Mouse (Mus musculus) hindbrain, embryonic 14.5 days (tissue): ENCODE results near the gene Atp2b4. TPM values are rescaled to one million over a fixed set of nuclear protein-coding genes. Genes with fewer than 3 reads are reported as not detected.

ENCODE experiments used
- ATAC-seq: fragments of 200-750 bp; cut with Nextera tagmentation; 2 replicates; pipeline ENCODE4 v1.8.0; 2017; ENCODE audit warnings: moderate number of reproducible peaks, mild to moderate bottlenecking, moderate TSS enrichment, moderate library complexity; ENCODE audit not compliant: low FRiP score
- DNase-seq: peaks from one replicate; pipeline ENCODE4 v3.0.0-alpha.2; 2015; ENCODE audit warnings: low spot score
- H3K27ac ChIP-seq: fragments of 300-500 bp; sonication (generic); 2 replicates; pipeline ENCODE4 v1.5.1; 2014; ENCODE audit warnings: mild to moderate bottlenecking, moderate library complexity
- H3K27me3 ChIP-seq: fragments of 300-500 bp; sonication (generic); 2 replicates; pipeline ENCODE4 v1.6.1; 2014; ENCODE audit warnings: mild to moderate bottlenecking, low read length, mixed read lengths; ENCODE audit not compliant: control insufficient read depth, insufficient read depth
- H3K36me3 ChIP-seq: fragments of 300-500 bp; sonication (generic); replicated peaks from 2 replicates; pipeline ENCODE4 v1.6.1; 2014; ENCODE audit not compliant: control insufficient read depth, insufficient read depth
- H3K4me1 ChIP-seq: fragments of 300-500 bp; sonication (generic); replicated peaks from 2 replicates; pipeline ENCODE4 v1.6.1; 2014; ENCODE audit warnings: antibody characterized with exemption, low read length, mixed read lengths; ENCODE audit not compliant: control insufficient read depth, insufficient read depth
- H3K4me2 ChIP-seq: fragments of 300-500 bp; sonication (generic); replicated peaks from 2 replicates; pipeline ENCODE4 v1.6.1; 2014; ENCODE audit warnings: mild to moderate bottlenecking, moderate library complexity
- H3K4me3 ChIP-seq: fragments of 300-500 bp; sonication (generic); replicated peaks from 2 replicates; pipeline ENCODE4 v1.5.1; 2014; ENCODE audit warnings: mild to moderate bottlenecking, low read length
- H3K9ac ChIP-seq: fragments of 300-500 bp; sonication (generic); 2 replicates; pipeline ENCODE4 v1.6.1; 2014
- H3K9me3 ChIP-seq: fragments of 300-500 bp; sonication (generic); 2 replicates; pipeline ENCODE4 v1.6.1; 2016; ENCODE audit warnings: low read length; ENCODE audit not compliant: control insufficient read depth
- WGBS: fragments of 180-500 bp; shearing (Covaris S2); extraction: QIAGEN DNeasy Blood & Tissue Kit; methylation state at CpG from one replicate; pipeline ENCODE4 v1.1.7; 2014; 5-methylcytosine and 5-hydroxymethylcytosine counted together
- polyA plus RNA-seq: library from polyadenylated mRNA; unstranded; fragments of >200 nt; fragmentation: Nextera tagmentation; extraction: Ambion mirVana; gene quantifications from 2 replicates; pipeline ENCODE4 v1.2.1, GENCODE M21; 2014

Gene Atp2b4
- polyA plus RNA-seq, 1 experiment from 2014 or later = 23.3 TPM

DNA sequence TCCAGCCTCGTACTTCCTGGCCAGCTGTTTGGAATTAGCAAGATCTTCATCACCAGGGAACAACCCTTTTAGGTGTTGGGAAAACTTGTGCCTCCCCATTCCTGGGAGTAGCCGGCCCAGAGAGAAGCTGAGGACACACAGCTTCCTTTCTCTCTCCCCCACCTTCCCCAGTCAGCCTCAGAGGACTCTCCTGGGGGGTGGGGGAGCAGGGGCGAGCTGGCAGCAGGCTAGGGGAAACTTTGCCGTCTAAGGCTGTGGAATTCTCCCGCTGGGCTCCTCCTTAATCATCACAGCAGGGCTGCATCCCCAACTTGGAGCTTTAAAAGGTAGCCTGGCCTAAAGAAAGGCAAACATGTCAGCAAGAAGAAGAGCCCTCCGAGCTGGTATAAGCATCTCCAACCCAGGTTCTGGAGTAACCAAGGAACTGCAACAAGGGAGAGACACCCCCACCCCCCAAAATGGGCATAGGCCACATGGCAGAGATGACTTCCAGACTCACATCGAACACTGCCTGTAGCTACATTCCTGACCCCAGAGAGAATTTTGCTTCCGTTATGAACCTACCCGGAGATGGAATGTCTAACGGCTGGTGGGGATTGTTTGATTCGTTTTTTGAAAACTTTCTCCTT lies 33.8 kb downstream of the Atp2b4 start:
- Histone ChIP-seq H3K4me1 (0 out of 2 replicates have a peak, but pooled peaks cover 6% of the 10 kb centered on the region), H3K4me2 (no peak overlapping the region), H3K9me3 (no peaks in the 10 kb centered on the region), H3K27ac (no peak overlapping the region), H3K27me3 (no peaks in the 10 kb centered on the region), H3K9ac (no peak overlapping the region), H3K36me3 (no peaks in the 10 kb centered on the region), H3K4me3 (no peak overlapping the region)
- DNase-seq (no peak), ATAC-seq (no peak)
- WGBS = 18% methylated on average over 11 of the region's 11 CpGs

DNA sequence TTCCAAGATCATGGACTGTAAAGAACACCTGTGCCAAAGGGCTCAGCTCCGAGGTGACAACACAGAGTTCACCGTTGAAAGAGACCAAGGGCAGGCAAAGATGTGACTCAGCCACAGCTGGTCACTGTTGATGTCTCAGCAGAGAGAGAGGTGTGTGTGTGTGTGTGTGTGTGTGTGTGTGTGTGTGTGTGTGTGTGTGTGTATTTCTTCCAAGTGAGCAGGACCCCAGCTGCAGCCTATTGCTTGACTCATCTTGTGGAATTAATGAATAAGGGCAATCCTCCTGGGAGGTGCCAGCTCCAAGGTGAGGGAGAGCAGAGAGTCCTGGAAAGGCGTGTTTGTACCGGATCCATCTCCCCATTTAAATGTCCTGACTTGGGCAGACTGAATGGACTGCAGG lies 35.5 kb downstream of the Atp2b4 start:
- WGBS = 59% methylated on average over 4 of the region's 4 CpGs
- Histone ChIP-seq H3K4me1 (0 out of 2 replicates have a peak, but pooled peaks cover 6% of the 10 kb centered on the region), H3K9me3 (no peaks in the 10 kb centered on the region), H3K9ac (no peak overlapping the region), H3K27ac (no peak overlapping the region), H3K36me3 (no peaks in the 10 kb centered on the region), H3K27me3 (no peaks in the 10 kb centered on the region), H3K4me3 (no peak overlapping the region), H3K4me2 (no peak overlapping the region)
- ATAC-seq = no peak
- DNase-seq = no peak

DNA sequence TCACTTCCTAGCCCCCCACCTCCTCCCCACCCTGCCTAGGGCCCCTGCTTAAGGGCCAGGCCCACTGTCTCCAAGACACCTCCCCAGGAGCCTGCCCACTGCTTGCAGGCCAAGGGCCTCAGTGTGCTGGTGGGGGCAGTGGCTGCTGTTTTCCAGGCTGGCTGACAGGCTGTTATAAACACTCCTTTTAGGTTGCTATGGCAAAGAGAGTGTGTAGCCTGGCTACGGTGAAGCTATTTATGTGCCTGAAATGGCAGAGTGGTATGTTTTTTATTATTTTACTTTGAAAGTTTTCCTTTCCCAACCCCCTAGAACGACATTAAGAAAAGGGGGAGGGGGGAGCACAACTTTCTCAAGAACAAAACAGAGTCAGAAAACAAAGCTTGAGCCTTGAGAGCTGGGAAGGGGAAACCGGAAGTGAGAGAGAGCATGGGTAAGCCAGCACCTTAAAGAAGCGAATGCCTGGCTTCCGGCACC lies 37.9 kb downstream of the Atp2b4 start:
- no peak overlapping the region for H3K9ac ChIP-seq
- DNase-seq (no peak), ATAC-seq (no peak)
- H3K36me3 ChIP-seq = no peaks in the 10 kb centered on the region
- no peak overlapping the region for H3K4me2 ChIP-seq
- H3K27ac ChIP-seq = peak overlapping the region; percentile 11; the same call in 1 of the 2 replicates
- H3K27me3 ChIP-seq = no peaks in the 10 kb centered on the region
- whole genome bisulfite sequencing = 27% methylated on average over 5 of the region's 5 CpGs
- no peak overlapping the region for H3K4me3 ChIP-seq
- H3K9me3 ChIP-seq = no peaks in the 10 kb centered on the region
- 0 out of 2 replicates have a peak, but pooled peaks cover 6% of the 10 kb centered on the region for H3K4me1 ChIP-seq

DNA sequence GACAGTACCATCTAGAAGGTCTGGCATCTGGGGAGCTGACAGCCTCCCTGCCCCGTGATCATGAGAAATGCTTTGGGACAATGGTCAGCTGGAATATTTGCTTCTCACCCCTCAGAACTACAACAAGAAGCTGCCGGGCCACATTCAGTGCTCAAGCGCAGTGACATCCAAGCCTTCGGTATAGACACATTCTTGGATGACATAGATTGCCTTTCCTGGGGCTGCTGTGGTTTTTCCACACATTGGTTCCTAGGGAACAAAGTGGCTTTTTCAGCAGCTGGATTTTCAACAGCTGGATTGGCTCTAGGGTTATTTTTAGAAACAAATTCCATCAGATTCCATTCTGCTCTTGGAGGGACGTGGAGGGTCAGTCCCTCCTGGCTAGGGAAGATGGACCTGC lies 39.6 kb downstream of the Atp2b4 start:
- H3K9me3 ChIP-seq = no peaks in the 10 kb centered on the region
- WGBS = 84% methylated on average over 5 of the region's 5 CpGs
- DNase-seq (no peak), ATAC-seq (no peak)
- no peaks in the 10 kb centered on the region for H3K36me3 ChIP-seq
- no peak overlapping the region for H3K4me2 ChIP-seq
- no peak overlapping the region for H3K9ac ChIP-seq
- H3K4me3 ChIP-seq = no peak overlapping the region
- H3K4me1 ChIP-seq = 0 out of 2 replicates have a peak, but pooled peaks cover 6% of the 10 kb centered on the region
- no peak overlapping the region for H3K27ac ChIP-seq
- H3K27me3 ChIP-seq = no peaks in the 10 kb centered on the region

DNA sequence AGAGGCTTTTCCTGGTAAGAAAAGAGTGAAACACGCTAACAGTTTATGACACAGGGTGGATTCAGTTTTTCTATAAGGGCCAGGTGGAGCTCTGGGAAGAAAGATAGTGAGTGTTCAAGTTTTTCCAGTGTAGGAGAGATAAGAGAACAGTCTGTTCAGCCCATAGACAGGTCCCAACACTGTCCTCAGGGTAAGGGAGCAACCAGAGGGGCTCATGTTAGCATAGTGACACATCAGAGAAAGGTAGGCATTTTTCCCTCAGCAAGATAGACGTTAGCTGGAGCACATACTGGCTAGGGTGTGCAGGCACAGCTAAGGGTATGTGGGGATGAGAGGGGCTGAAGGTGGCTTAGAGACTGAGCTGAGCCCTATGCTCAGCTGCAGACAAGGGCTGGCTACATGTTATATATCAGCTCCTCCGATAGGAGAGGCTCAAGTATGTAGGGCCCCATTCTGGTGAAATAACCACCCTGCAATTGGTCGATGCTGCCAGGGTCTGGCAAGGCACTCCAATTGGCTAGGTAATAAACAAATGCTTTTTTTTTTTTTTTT lies 46.4 kb downstream of the Atp2b4 start:
- Histone ChIP-seq H3K27me3 (no peaks in the 10 kb centered on the region), H3K27ac (no peak overlapping the region), H3K36me3 (no peaks in the 10 kb centered on the region), H3K9me3 (no peaks in the 10 kb centered on the region), H3K4me2 (no peak overlapping the region), H3K4me1 (no peaks in the 10 kb centered on the region), H3K4me3 (no peak overlapping the region), H3K9ac (no peak overlapping the region)
- ATAC-seq (no peak), DNase-seq (no peak)
- WGBS = 81% methylated on average over 4 of the region's 4 CpGs

DNA sequence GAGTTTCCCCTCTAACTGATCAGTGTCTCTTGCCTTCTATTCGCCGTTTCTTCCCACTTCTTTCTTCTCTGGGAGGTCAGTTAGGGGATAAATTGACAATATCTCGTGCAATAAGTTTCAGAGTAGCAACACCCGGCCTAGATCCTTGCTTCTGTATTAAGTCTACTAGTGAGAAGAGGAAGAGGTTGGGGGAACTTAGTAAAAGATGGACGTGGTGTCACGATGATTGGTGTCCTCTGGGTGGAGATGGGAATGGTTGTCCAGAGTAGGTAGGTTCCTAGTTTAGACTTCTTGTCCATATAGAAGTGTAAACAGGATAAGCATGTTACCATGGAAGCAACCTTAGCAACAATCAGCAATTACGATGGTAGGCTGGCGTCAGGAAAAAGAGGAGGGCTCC lies 47.5 kb downstream of the Atp2b4 start:
- Histone ChIP-seq H3K36me3 (no peaks in the 10 kb centered on the region), H3K4me2 (no peak overlapping the region), H3K4me3 (no peak overlapping the region), H3K27ac (no peak overlapping the region), H3K4me1 (no peaks in the 10 kb centered on the region), H3K9ac (no peak overlapping the region), H3K9me3 (no peaks in the 10 kb centered on the region), H3K27me3 (no peaks in the 10 kb centered on the region)
- 83% methylated on average over 8 of the region's 8 CpGs for WGBS
- ATAC-seq (no peak), DNase-seq (no peak)

DNA sequence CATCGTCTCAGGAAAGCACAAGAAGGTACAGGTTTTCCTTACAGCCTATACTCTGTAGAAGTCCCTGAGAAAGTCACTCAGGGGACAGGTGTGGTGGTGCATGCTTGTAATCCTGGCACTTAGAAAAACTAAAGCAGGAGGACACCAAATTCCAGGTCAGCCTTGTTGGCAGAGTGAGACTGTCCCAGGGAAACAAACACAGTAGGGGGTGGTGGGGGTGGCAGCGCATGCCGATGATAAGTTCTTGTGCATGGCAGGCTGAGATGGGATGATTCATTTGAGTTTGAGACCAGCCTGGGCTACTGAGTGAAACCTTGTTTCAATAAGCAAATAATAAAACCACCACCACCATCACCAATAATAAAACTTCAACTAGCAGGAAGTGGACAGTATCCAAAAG lies 49.2 kb downstream of the Atp2b4 start:
- Histone ChIP-seq H3K36me3 (no peaks in the 10 kb centered on the region), H3K4me2 (no peak overlapping the region), H3K4me3 (no peak overlapping the region), H3K27ac (no peak overlapping the region), H3K4me1 (no peaks in the 10 kb centered on the region), H3K27me3 (no peaks in the 10 kb centered on the region), H3K9me3 (no peaks in the 10 kb centered on the region), H3K9ac (no peak overlapping the region)
- DNase-seq (no peak), ATAC-seq (no peak)
- 86% methylated on average over 3 of the region's 3 CpGs for WGBS

DNA sequence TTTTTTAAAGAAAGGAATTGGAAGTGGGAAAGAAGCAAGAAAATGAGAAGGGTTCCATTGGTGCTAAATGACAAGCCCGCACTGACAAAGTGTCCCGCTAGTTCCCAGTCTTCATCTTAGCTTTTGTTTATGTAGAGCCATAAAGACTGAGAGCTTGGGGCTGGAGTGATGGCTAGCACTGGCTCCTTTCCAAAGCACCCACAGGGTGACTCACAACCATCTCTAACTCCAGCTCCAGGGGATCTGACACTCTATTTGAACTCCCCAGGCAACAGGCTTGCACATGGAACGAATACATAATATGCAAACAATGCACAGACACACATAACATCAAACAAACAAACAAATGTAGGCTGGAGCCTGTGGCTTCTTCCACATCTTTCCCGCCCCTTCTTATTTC lies 50.9 kb downstream of the Atp2b4 start:
- Histone ChIP-seq H3K4me2 (no peak overlapping the region), H3K4me3 (no peak overlapping the region), H3K9ac (no peak overlapping the region), H3K4me1 (0 out of 2 replicates have a peak, but pooled peaks cover 5% of the 10 kb centered on the region), H3K27ac (no peak overlapping the region), H3K9me3 (no peaks in the 10 kb centered on the region), H3K27me3 (no peaks in the 10 kb centered on the region), H3K36me3 (no peaks in the 10 kb centered on the region)
- DNase-seq (no peak), ATAC-seq (no peak)
- 73% methylated on average over 4 of the region's 4 CpGs for WGBS

DNA sequence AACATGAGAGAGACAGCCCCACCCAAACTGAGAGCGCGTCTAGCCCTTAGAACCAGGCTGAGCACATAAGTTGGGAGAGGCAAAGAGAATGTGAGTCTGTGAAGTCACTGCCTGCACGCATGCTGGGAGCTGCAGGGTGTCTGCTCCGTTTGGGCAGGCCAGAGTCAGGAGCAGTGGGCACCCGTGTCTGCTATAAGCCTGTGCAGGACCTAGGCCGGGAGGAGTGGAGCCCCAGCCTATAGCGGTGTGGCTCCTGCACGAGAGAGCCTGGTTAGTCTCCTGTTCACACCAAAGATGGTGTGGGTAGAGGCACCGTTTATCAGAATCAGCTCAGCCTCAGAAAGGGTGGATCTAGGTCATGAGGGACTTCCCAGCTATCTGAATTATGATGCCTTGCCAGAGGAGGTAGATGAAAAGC lies 55.8 kb downstream of the Atp2b4 start:
- Histone ChIP-seq H3K9ac (no peak overlapping the region), H3K4me3 (no peak overlapping the region), H3K27ac (no peak overlapping the region), H3K27me3 (no peaks in the 10 kb centered on the region), H3K4me1 (peaks cover 16% of the 10 kb centered on the region), H3K4me2 (no peak overlapping the region), H3K36me3 (no peaks in the 10 kb centered on the region), H3K9me3 (no peaks in the 10 kb centered on the region)
- DNase-seq (no peak), ATAC-seq (no peak)
- WGBS = 49% methylated on average over 9 of the region's 9 CpGs
